Comparison of ENCODE assay signal across 8 mouse cellular contexts in the genomic region with DNA sequence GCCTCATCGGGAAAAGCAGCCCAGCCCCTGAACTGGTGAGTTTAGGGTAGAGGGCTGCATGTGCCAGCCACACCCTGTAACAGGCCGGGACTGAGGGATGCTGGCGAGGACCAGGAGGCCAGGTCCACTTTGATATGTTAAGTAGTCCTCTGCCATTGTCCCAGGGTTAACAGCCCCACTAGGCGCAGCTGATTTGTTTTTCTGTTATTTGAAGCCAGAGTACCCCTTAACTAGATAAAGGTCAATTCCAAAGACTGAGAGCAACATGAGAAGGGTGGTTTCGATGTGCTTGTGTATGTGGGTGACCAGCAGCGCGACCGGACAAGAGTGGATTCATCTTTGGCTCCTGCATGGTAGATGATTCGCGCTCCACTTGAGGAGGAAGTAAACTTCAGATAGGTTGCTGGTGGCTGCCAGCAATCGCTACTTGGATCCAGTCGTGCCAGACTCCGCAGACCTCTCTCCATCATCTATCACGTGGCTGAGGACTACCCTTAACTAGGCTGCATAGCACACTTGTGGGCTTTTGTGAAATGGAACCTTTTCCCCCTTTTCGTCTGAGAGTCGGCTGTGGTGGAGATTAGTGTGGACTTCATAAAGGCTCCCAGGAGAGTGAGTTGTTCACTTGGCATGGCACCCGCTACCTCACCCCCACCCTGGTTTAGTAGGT. TPM values are rescaled to one million over a fixed set of nuclear protein-coding genes. Genes with fewer than 3 reads are reported as not detected.
DNase-seq lines count a peak whose midpoint lies in the region; ATAC-seq lines count a peak whose summit lies in the region.

No protein-coding gene starts in this region.

- H3K27ac ChIP-seq in kidney, embryonic 16.5 days (ENCODE audit: low read length), result no peak overlapping the region
- H3K27ac ChIP-seq in embryonic facial prominence, embryonic 10.5 days (replicated peaks), result peak overlapping the region; percentile 92
- no peak overlapping the region for H3K27ac ChIP-seq in hindbrain, embryonic 14.5 days
- peak overlapping the region; percentile 36; the same call in 1 of the 2 replicates for H3K27ac ChIP-seq in midbrain, embryonic 16.5 days (ENCODE audit: low read length)

- 65% methylated on average over 17 of the region's 17 CpGs for WGBS in kidney, embryonic 16.5 days
- 62% methylated on average over 17 of the region's 17 CpGs for WGBS in embryonic facial prominence, embryonic 10.5 days
- WGBS in hindbrain, embryonic 14.5 days, result 65% methylated on average over 17 of the region's 17 CpGs
- WGBS in midbrain, embryonic 16.5 days, result 66% methylated on average over 17 of the region's 17 CpGs

- peak overlapping the region; percentile 83 for H3K4me2 ChIP-seq in kidney, embryonic 16.5 days (replicated peaks; ENCODE audit: low read depth, low read length)
- H3K4me2 ChIP-seq in hindbrain, embryonic 14.5 days (replicated peaks), result peak overlapping the region; percentile 54
- H3K4me2 ChIP-seq in midbrain, embryonic 16.5 days (ENCODE audit: low read length), result peak overlapping the region; percentile 78

- H3K27me3 ChIP-seq in kidney, embryonic 16.5 days (ENCODE audit: insufficient read depth, low read length), result no peaks in the 10 kb centered on the region
- no peaks in the 10 kb centered on the region for H3K27me3 ChIP-seq in embryonic facial prominence, embryonic 10.5 days (replicated peaks; ENCODE audit: low read depth, poor library complexity, severe bottlenecking)
- H3K27me3 ChIP-seq in hindbrain, embryonic 14.5 days (ENCODE audit: control insufficient read depth, insufficient read depth, low read length), result no peaks in the 10 kb centered on the region
- H3K27me3 ChIP-seq in midbrain, embryonic 16.5 days (ENCODE audit: control insufficient read depth, insufficient read depth, low read depth, low read length), result no peaks in the 10 kb centered on the region

- peak overlapping the region; percentile 86 for H3K4me3 ChIP-seq in kidney, embryonic 16.5 days (ENCODE audit: low read length)
- H3K4me3 ChIP-seq in embryonic facial prominence, embryonic 10.5 days, result peak overlapping the region; percentile 75
- peak overlapping the region; percentile 49 for H3K4me3 ChIP-seq in hindbrain, embryonic 14.5 days (replicated peaks; ENCODE audit: low read length)
- peak overlapping the region; percentile 77 for H3K4me3 ChIP-seq in midbrain, embryonic 16.5 days (ENCODE audit: low read depth, low read length)

- ATAC-seq in kidney, embryonic 16.5 days (ENCODE audit: low FRiP score, low TSS enrichment), result peak; percentile 32
- ATAC-seq in hindbrain, embryonic 14.5 days (ENCODE audit: low FRiP score), result peak; percentile 10; the same call in 1 of the 2 replicates
- ATAC-seq in midbrain, embryonic 16.5 days, result peak; percentile 63; the same call in 1 of the 2 replicates

- peak overlapping the region; percentile 79 for H3K9ac ChIP-seq in kidney, embryonic 16.5 days (replicated peaks; ENCODE audit: low read length)
- peak overlapping the region; percentile 20; the same call in 1 of the 2 replicates for H3K9ac ChIP-seq in hindbrain, embryonic 14.5 days
- peak overlapping the region; percentile 74; the same call in 1 of the 2 replicates for H3K9ac ChIP-seq in midbrain, embryonic 16.5 days (ENCODE audit: low read depth, low read length)

- no peaks in the 10 kb centered on the region for H3K36me3 ChIP-seq in kidney, embryonic 16.5 days (ENCODE audit: insufficient read depth, low read length)
- H3K36me3 ChIP-seq in embryonic facial prominence, embryonic 10.5 days (replicated peaks), result peaks cover 7% of the 10 kb centered on the region
- peaks cover 3% of the 10 kb centered on the region; the same call in 1 of the 2 replicates for H3K36me3 ChIP-seq in hindbrain, embryonic 14.5 days (replicated peaks; ENCODE audit: control insufficient read depth, insufficient read depth)
- H3K36me3 ChIP-seq in midbrain, embryonic 16.5 days (ENCODE audit: control insufficient read depth, insufficient read depth, low read length), result no peaks in the 10 kb centered on the region

- peaks cover 39% of the 10 kb centered on the region for H3K4me1 ChIP-seq in kidney, embryonic 16.5 days (ENCODE audit: insufficient read depth, low read length)
- peaks cover 36% of the 10 kb centered on the region for H3K4me1 ChIP-seq in embryonic facial prominence, embryonic 10.5 days
- peaks cover 23% of the 10 kb centered on the region for H3K4me1 ChIP-seq in hindbrain, embryonic 14.5 days (replicated peaks; ENCODE audit: control insufficient read depth, insufficient read depth, low read length)
- H3K4me1 ChIP-seq in midbrain, embryonic 16.5 days (ENCODE audit: control insufficient read depth, insufficient read depth, low read length), result peaks cover 18% of the 10 kb centered on the region

- H3K9me3 ChIP-seq in kidney, embryonic 16.5 days (ENCODE audit: low read length), result no peaks in the 10 kb centered on the region
- no peaks in the 10 kb centered on the region for H3K9me3 ChIP-seq in embryonic facial prominence, embryonic 10.5 days
- H3K9me3 ChIP-seq in hindbrain, embryonic 14.5 days (ENCODE audit: control insufficient read depth, low read length), result no peaks in the 10 kb centered on the region
- H3K9me3 ChIP-seq in midbrain, embryonic 16.5 days (replicated peaks; ENCODE audit: control insufficient read depth, low read length, poor library complexity, severe bottlenecking), result no peaks in the 10 kb centered on the region

- no peak for DNase-seq in kidney, adult 8-10 months
- no peak for DNase-seq in embryonic facial prominence, embryonic 10.5 days (ENCODE audit: low spot score)
- DNase-seq in hindbrain, embryonic 14.5 days (ENCODE audit: low spot score), result no peak
- DNase-seq in urinary bladder, postnatal 25 days (ENCODE audit: low spot score), result no peak
- no peak for DNase-seq in right cerebral cortex, adult 2 months (ENCODE audit: low spot score in 2 of 2)
- DNase-seq in cerebellum, postnatal 4 days (ENCODE audit: low spot score in 2 of 2), result no peak

RNA-seq across cellular contexts. Expression of a gene that starts 56.0 kb away (rescaled TPM):
- 0.23 and 0.41 TPM in 2 replicates for polyA plus RNA-seq in kidney, embryonic 16.5 days (2015; fragmentation: Nextera tagmentation; extraction: Ambion mirVana)
- polyA plus RNA-seq in embryonic facial prominence, embryonic 10.5 days (2016; fragmentation: Nextera tagmentation; extraction: Ambion mirVana), result 0.50 and 0.57 TPM in 2 replicates
- 7.5 and 7.8 TPM in 2 replicates for polyA plus RNA-seq in hindbrain, embryonic 14.5 days (2014; fragmentation: Nextera tagmentation; extraction: Ambion mirVana)
- 5.8 and 8.0 TPM in 2 replicates for polyA plus RNA-seq in midbrain, embryonic 16.5 days (2015; fragmentation: Nextera tagmentation; extraction: Ambion mirVana)

Comparison
In these comparisons a context has a peak if more than half of its experiments do, and no peak if none do; other contexts are left out.
1. ATAC-seq: peak in every context shown above with its lines; median percentile 63 in midbrain, embryonic 16.5 days; 32 in kidney, embryonic 16.5 days; 10 in hindbrain, embryonic 14.5 days.
2. H3K27ac ChIP-seq: peak in embryonic facial prominence, embryonic 10.5 days (single experiment) and midbrain, embryonic 16.5 days (single experiment); none in kidney, embryonic 16.5 days (single experiment) and hindbrain, embryonic 14.5 days (single experiment).
3. H3K9ac ChIP-seq: peak in every context shown above with its lines; median percentile 79 in kidney, embryonic 16.5 days; 74 in midbrain, embryonic 16.5 days; 20 in hindbrain, embryonic 14.5 days.
4. Peak in every context shown above with its lines, with median percentiles within 50 percentile points of each other: H3K4me2 ChIP-seq and H3K4me3 ChIP-seq.